Mouse (Mus musculus): Measurements from ENCODE around the gene Epor. TPM values are rescaled to one million over a fixed set of nuclear protein-coding genes. Genes with fewer than 3 reads are reported as not detected.

Epor gene
- polyA plus RNA-seq (2016; fragmentation: Nextera tagmentation; extraction: Ambion mirVana) = 2.0 and 4.1 TPM in 2 replicates

GRCm38 (mm10) chr9:21963417-21963816, at the start of gene Epor:
Epor (minus strand) TSS chr9:21963506.
- WGBS = 32% methylated on average over 7 of the region's 8 CpGs
- peaks cover 55% of the 10 kb centered on the region for H3K27me3 ChIP-seq
- peak within 1 kb of the TSS; percentile 45 for H3K9ac ChIP-seq
- H3K36me3 ChIP-seq (replicated peaks) = no peaks in the 10 kb centered on the region
- H3K9me3 ChIP-seq = no peaks in the 10 kb centered on the region
- no peak within 1 kb of the TSS for H3K27ac ChIP-seq
- no peak for ATAC-seq (ENCODE audit: low FRiP score)
- peaks cover 28% of the 10 kb centered on the region for H3K4me1 ChIP-seq
- H3K4me3 ChIP-seq (replicated peaks) = peak within 1 kb of the TSS; percentile 42
- peak within 1 kb of the TSS; percentile 72 for H3K4me2 ChIP-seq

- no peak for ATAC-seq (ENCODE audit: low FRiP score)
- WGBS = 92% methylated on average over 13 of the region's 13 CpGs
- H3K36me3 ChIP-seq (replicated peaks) = peaks cover 71% of the 10 kb centered on the region
Measured at GRCm38 (mm10) chr9:22012731-22013130, 49.4 kb upstream of the Epor start.

GRCm38 (mm10) chr9:22011055-22011454, 47.7 kb upstream of the Epor start:
- H3K27me3 ChIP-seq = no peaks in the 10 kb centered on the region
- ATAC-seq (ENCODE audit: low FRiP score) = no peak
- H3K4me1 ChIP-seq = no peaks in the 10 kb centered on the region
- H3K4me3 ChIP-seq (replicated peaks) = no peak overlapping the region
- H3K9me3 ChIP-seq = no peaks in the 10 kb centered on the region
- no peak overlapping the region; the same call in 1 of the 2 replicates for H3K9ac ChIP-seq
- 91% methylated on average over 5 of the region's 5 CpGs for WGBS
- no peak overlapping the region for H3K4me2 ChIP-seq
- peaks cover 87% of the 10 kb centered on the region for H3K36me3 ChIP-seq (replicated peaks)
- no peak overlapping the region for H3K27ac ChIP-seq

More at GRCm38 (mm10) chr9:22012731-22013130, 49.4 kb upstream of the Epor start:
- Histone ChIP-seq H3K27me3 (no peaks in the 10 kb centered on the region), H3K27ac (no peak overlapping the region), H3K4me2 (no peak overlapping the region), H3K4me1 (0 out of 2 replicates have a peak, but pooled peaks cover 5% of the 10 kb centered on the region), H3K9me3 (no peaks in the 10 kb centered on the region), H3K9ac (no peak overlapping the region), H3K4me3 (replicated peaks) (no peak overlapping the region)

- WGBS = 95% methylated on average over 12 of the region's 12 CpGs
- H3K9ac ChIP-seq = no peak overlapping the region
- no peak overlapping the region for H3K4me3 ChIP-seq (replicated peaks)
- H3K4me1 ChIP-seq = peaks cover 29% of the 10 kb centered on the region
- H3K36me3 ChIP-seq (replicated peaks) = peaks cover 57% of the 10 kb centered on the region
- no peaks in the 10 kb centered on the region for H3K9me3 ChIP-seq
- ATAC-seq (ENCODE audit: low FRiP score) = no peak
- peak overlapping the region; percentile 85; the same call in 1 of the 2 replicates for H3K4me2 ChIP-seq
- H3K27ac ChIP-seq = no peak overlapping the region
- H3K27me3 ChIP-seq = no peaks in the 10 kb centered on the region
Measured at GRCm38 (mm10) chr9:22004546-22004945, 41.2 kb upstream of the Epor start.

- Histone ChIP-seq H3K4me2 (peak overlapping the region; percentile 85), H3K9me3 (no peaks in the 10 kb centered on the region), H3K27ac (peak overlapping the region; percentile 63), H3K27me3 (no peaks in the 10 kb centered on the region), H3K9ac (peak overlapping the region; percentile 80), H3K4me1 (peaks cover 29% of the 10 kb centered on the region), H3K36me3 (replicated peaks) (peaks cover 45% of the 10 kb centered on the region), H3K4me3 (replicated peaks) (peak overlapping the region; percentile 66)
- under 1% methylated on average over 18 of the region's 18 CpGs for WGBS
- ATAC-seq (ENCODE audit: low FRiP score) = no peak; the same call in 1 of the 2 replicates
Measured at GRCm38 (mm10) chr9:22003163-22003554, 39.9 kb upstream of the Epor start.

GRCm38 (mm10) chr9:22002194-22003162, 39.2 kb upstream of the Epor start, which contains the start of the genes Ccdc151 and Prkcsh:
Ccdc151 (minus strand) TSS chr9:22002634.
Prkcsh (plus strand) TSS chr9:22002806.
- no peaks in the 10 kb centered on the region for H3K9me3 ChIP-seq
- peak; percentile 99 for ATAC-seq (ENCODE audit: low FRiP score)
- H3K4me2 ChIP-seq = peak within 1 kb of the TSS; percentile 85
- H3K36me3 ChIP-seq (replicated peaks) = peaks cover 38% of the 10 kb centered on the region
- H3K4me3 ChIP-seq (replicated peaks) = peak within 1 kb of the TSS; percentile 66
- peak within 1 kb of the TSS; percentile 80 for H3K9ac ChIP-seq
- H3K27ac ChIP-seq = peak within 1 kb of the TSS; percentile 78
- WGBS = 5% methylated on average over 57 of the region's 57 CpGs
- H3K27me3 ChIP-seq = no peaks in the 10 kb centered on the region
- H3K4me1 ChIP-seq = peaks cover 29% of the 10 kb centered on the region

GRCm38 (mm10) chr9:22001633-22002032, 38.3 kb upstream of the Epor start:
- H3K9me3 ChIP-seq = no peaks in the 10 kb centered on the region
- H3K9ac ChIP-seq = no peak overlapping the region
- H3K4me2 ChIP-seq = peak overlapping the region; percentile 79
- no peaks in the 10 kb centered on the region for H3K27me3 ChIP-seq
- WGBS = 86% methylated on average over 4 of the region's 4 CpGs
- H3K4me1 ChIP-seq = peaks cover 29% of the 10 kb centered on the region
- no peak for ATAC-seq (ENCODE audit: low FRiP score)
- no peak overlapping the region for H3K27ac ChIP-seq
- H3K36me3 ChIP-seq (replicated peaks) = peaks cover 29% of the 10 kb centered on the region
- H3K4me3 ChIP-seq (replicated peaks) = 0 out of 2 replicates have a peak overlapping the region, but pooled peaks have one; percentile 66

- H3K36me3 ChIP-seq (replicated peaks) = peaks cover 16% of the 10 kb centered on the region
- H3K9ac ChIP-seq = no peak overlapping the region
- ATAC-seq (ENCODE audit: low FRiP score) = no peak
- H3K9me3 ChIP-seq = no peaks in the 10 kb centered on the region
- H3K4me2 ChIP-seq = no peak overlapping the region
- H3K27me3 ChIP-seq = no peaks in the 10 kb centered on the region
- no peak overlapping the region for H3K4me3 ChIP-seq (replicated peaks)
- WGBS = 97% methylated on average over 6 of the region's 6 CpGs
- H3K27ac ChIP-seq = no peak overlapping the region
- peaks cover 29% of the 10 kb centered on the region for H3K4me1 ChIP-seq
Measured at GRCm38 (mm10) chr9:22000296-22000695, 37.0 kb upstream of the Epor start.

- Histone ChIP-seq H3K4me2 (no peak overlapping the region), H3K4me3 (replicated peaks) (no peak overlapping the region), H3K4me1 (no peaks in the 10 kb centered on the region), H3K9me3 (no peaks in the 10 kb centered on the region), H3K36me3 (replicated peaks) (no peaks in the 10 kb centered on the region), H3K9ac (no peak overlapping the region), H3K27me3 (peaks cover 29% of the 10 kb centered on the region), H3K27ac (no peak overlapping the region)
- ATAC-seq (ENCODE audit: low FRiP score) = no peak
- 94% methylated on average over 3 of the region's 3 CpGs for WGBS
Measured at GRCm38 (mm10) chr9:21996178-21996867, 33.0 kb upstream of the Epor start.

GRCm38 (mm10) chr9:21992227-21992626, 28.9 kb upstream of the Epor start:
- Histone ChIP-seq H3K36me3 (replicated peaks) (no peaks in the 10 kb centered on the region), H3K9me3 (no peaks in the 10 kb centered on the region), H3K4me3 (replicated peaks) (no peak overlapping the region), H3K4me1 (peaks cover 31% of the 10 kb centered on the region), H3K4me2 (no peak overlapping the region), H3K27ac (no peak overlapping the region), H3K9ac (no peak overlapping the region), H3K27me3 (peaks cover 70% of the 10 kb centered on the region)
- ATAC-seq (ENCODE audit: low FRiP score) = no peak
- 77% methylated on average over 4 of the region's 4 CpGs for WGBS

GRCm38 (mm10) chr9:21989230-21990110, 26.2 kb upstream of the Epor start, which contains the start of gene Rgl3:
Rgl3 (minus strand) TSS chr9:21989446.
- WGBS = under 1% methylated on average over 42 of the region's 42 CpGs
- Histone ChIP-seq H3K4me1 (peaks cover 34% of the 10 kb centered on the region), H3K9me3 (no peaks in the 10 kb centered on the region), H3K27me3 (peaks cover 93% of the 10 kb centered on the region), H3K4me3 (replicated peaks) (peak within 1 kb of the TSS; percentile 42), H3K27ac (no peak within 1 kb of the TSS), H3K9ac (peak within 1 kb of the TSS; percentile 53), H3K4me2 (peak within 1 kb of the TSS; percentile 68), H3K36me3 (replicated peaks) (no peaks in the 10 kb centered on the region)
- 0 out of 2 replicates have a peak, but pooled peaks have one; percentile 14 for ATAC-seq (ENCODE audit: low FRiP score)
